Mouse (Mus musculus) bone marrow, adult 2 months (tissue): Measurements from ENCODE around the gene Cadps. TPM values are rescaled to one million over a fixed set of nuclear protein-coding genes. Genes with fewer than 3 reads are reported as not detected.

Experiments used
- H3K27ac ChIP-seq: fragments of 200-500 bp; 2 replicates; pipeline ENCODE4 v1.5.1; 2012; ENCODE audit warnings: low read depth, mild to moderate bottlenecking, control low read depth, inconsistent platforms, low read length; ENCODE audit not compliant: control insufficient read depth, poor library complexity, insufficient read depth
- H3K4me1 ChIP-seq: fragments of 200-500 bp; 2 replicates; pipeline ENCODE4 v1.6.1; 2011; ENCODE audit warnings: low read length; ENCODE audit not compliant: control insufficient read depth, insufficient read depth
- H3K4me3 ChIP-seq: fragments of 200-500 bp; replicated peaks from 2 replicates; pipeline ENCODE3; 2011; ENCODE audit warnings: mild to moderate bottlenecking, low read depth, low read length, control low read depth; ENCODE audit not compliant: control insufficient read depth
- CTCF ChIP-seq: fragments of 200-500 bp; IDR thresholded peaks from 2 replicates; pipeline ENCODE4 v1.5.1; 2011; ENCODE audit warnings: low read length, control low read depth; ENCODE audit not compliant: control insufficient read depth, insufficient read depth
- POLR2A ChIP-seq: fragments of 200-500 bp; IDR thresholded peaks from 2 replicates; pipeline ENCODE4 v1.6.1; 2011; ENCODE audit warnings: low read depth, mild to moderate bottlenecking, control low read depth, low read length, borderline replicate concordance; ENCODE audit not compliant: control insufficient read depth
- WGBS: fragments of 180-500 bp; shearing (Covaris S2); methylation state at CpG from one replicate; pipeline ENCODE4 v1.1.7; 2018; 5-methylcytosine and 5-hydroxymethylcytosine counted together
- polyA plus RNA-seq: library from polyadenylated mRNA; stranded (reverse); fragments of >200 nt; gene quantifications from 2 replicates; pipeline ENCODE4 v1.2.4, GENCODE M21; 2011; ENCODE audit warnings: low replicate concordance; ENCODE audit not compliant: missing spikeins, insufficient read depth, insufficient read length

Cadps gene
- polyA plus RNA-seq, 1 experiment, result not detected

DNA sequence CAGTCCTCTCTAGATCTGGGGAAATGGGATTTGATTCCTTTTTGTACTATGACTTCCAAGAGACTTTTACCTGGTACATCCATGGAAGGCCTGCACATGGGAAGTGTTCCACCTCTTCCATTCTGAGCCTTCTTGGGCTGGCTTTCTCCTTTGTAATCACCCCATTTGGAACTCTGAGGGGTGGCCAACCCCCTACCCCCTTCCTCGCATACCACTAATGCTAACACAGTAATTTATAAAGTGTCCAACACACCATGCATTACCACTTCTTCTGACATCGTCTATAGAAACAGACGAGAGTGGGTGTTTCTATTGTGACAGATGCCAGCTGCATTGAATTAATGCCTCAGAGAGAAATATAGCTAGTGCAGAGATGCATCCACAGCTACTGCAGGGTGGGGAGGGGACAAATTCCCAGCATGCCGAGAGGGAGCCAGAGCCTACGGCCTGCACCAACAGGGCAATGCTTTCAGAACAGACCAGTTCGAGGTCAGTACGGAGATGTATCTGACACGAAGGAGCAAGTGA is 367.8 kb downstream of the Cadps start:
- Histone ChIP-seq H3K4me1 (no peaks in the 10 kb centered on the region), H3K4me3 (no peak overlapping the region), H3K27ac (no peak overlapping the region)
- WGBS, result 85% methylated on average over 8 of the region's 8 CpGs
- TF ChIP-seq CTCF (no peak), POLR2A (no peak)

DNA sequence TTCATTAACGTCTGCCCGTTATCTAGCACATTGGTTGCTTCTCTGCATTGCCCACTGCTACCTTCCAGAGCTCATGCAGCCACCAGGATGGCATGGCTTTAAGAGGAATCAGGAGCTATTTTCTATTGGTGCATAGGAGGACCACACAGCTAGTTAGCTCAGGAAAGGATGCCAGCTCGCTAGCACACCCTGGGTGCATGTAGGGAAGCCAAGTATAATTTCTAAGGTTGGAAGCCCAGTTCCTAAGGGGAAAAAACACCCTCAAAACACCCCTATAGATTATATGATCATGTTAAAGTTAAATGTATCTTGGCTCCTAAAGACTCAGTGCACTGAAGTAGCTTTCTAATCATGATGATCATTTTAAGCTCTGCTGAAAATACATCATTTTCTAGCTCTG is 372.1 kb downstream of the Cadps start:
- Histone ChIP-seq H3K4me3 (no peak overlapping the region), H3K4me1 (no peaks in the 10 kb centered on the region), H3K27ac (no peak overlapping the region)
- 53% methylated on average over 3 of the region's 3 CpGs for WGBS
- TF ChIP-seq POLR2A (no peak), CTCF (no peak)

DNA sequence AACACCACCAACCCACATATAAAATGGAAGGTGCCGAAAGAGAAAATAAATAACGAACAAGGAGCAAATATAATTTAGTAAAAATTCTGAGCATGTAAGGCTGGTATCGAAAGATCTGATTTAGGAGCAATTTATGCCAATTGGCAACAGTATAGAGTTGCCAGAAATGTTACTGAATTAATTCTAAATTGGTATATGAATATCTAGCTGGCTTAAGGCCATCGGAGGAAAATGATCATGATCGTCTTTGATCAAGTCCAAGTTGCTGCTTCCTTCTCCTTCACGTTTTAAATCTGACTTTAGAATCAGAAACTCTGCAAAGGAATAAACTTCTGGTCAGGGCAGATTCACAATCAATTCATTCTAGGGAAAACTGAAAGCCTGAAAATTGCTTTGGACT is 374.0 kb downstream of the Cadps start:
- TF ChIP-seq POLR2A, result no peak
- no peak for TF ChIP-seq CTCF
- Histone ChIP-seq H3K4me3 (no peak overlapping the region), H3K4me1 (no peaks in the 10 kb centered on the region), H3K27ac (no peak overlapping the region)
- 86% methylated on average over 6 of the region's 6 CpGs for WGBS

DNA sequence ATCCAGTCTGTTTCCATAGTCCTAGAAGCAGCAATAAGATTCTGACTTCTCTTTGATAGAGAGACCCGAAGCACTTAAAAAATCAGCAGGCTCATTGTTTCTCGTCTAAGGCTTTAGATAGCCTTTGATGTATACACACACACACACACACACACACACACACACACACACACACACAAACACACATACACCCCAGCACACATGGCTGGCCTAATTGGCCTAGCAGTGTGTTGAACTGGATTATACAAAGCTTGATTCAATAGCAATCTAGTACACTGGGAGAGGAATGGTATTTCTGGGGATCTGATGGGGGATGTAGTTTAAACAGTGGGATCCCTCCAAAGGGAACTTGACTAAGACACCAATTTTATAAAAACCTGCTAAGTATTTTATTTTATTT is 381.9 kb downstream of the Cadps start:
- WGBS, result 71% methylated on average over 2 of the region's 2 CpGs
- TF ChIP-seq CTCF, result no peak
- no peak overlapping the region for H3K4me3 ChIP-seq
- H3K4me1 ChIP-seq, result no peaks in the 10 kb centered on the region
- H3K27ac ChIP-seq, result no peak overlapping the region

DNA sequence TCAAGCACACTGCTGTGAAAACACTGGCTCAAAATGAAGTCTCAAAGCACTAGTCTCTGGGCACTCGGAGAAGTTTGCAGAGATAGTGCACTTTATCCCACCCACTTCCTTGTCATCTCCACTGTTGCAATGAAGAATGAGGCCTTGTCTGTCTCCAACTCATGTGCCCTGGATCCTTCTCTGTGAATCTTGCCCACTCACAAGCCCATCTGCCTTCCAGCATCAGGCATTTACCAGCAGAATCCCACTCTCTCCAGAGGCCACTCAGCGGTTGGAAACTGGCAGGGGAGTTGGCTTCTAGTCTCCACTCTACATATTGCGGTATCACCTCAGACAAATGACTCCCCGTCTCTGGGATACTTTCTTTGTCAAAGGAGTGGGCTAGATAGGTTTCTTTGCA is 384.9 kb downstream of the Cadps start:
- WGBS, result 78% methylated on average over 4 of the region's 4 CpGs
- Histone ChIP-seq H3K4me1 (no peaks in the 10 kb centered on the region), H3K4me3 (no peak overlapping the region), H3K27ac (no peak overlapping the region)
- TF ChIP-seq POLR2A (no peak), CTCF (no peak)

DNA sequence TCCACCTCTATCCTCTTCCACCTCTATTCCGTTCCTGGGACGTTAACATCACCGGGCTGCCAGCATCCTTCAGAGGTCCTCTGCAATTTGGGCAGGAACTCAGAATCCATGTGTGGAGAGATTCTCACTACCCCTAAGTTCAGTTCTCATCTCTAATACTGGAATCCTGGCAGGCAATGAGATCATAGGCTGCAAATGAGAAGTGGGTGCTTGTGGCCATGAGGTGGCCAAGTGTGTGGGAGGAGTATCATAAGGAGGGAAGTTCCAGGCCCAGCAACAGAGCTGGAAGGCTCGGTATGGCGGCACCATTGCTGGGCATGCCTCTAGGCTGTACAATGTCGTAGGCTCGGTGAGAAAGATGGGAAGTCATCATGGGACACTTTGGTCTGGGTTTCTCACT is 385.5 kb downstream of the Cadps start:
- 78% methylated on average over 7 of the region's 7 CpGs for WGBS
- H3K4me1 ChIP-seq, result no peaks in the 10 kb centered on the region
- TF ChIP-seq CTCF (no peak), POLR2A (no peak)
- no peak overlapping the region for H3K27ac ChIP-seq
- H3K4me3 ChIP-seq, result no peak overlapping the region

DNA sequence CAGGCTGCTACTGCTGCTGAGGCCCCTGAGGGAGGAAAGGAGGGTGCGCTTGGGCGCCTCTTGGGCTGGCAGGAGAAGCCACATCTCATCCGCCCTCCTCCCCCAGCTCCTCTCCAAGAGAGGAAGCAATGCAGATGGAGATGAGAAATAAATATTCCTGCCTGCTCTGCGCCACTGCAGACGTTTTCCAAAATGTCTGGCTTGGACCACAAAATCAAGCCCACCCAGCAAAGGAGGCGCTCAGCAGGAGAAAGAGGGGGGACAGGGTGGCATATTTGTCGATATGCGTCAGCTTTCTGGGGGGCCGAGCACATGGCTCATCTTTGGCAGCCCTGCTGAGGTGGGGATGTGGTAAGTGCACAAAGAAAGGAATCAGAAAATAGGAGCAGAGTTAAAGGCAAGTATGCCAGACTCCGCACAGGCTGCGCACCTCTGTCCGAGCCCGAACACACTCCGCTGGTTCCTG is 385.9 kb downstream of the Cadps start:
- Histone ChIP-seq H3K4me1 (no peaks in the 10 kb centered on the region), H3K27ac (no peak overlapping the region), H3K4me3 (no peak overlapping the region)
- TF ChIP-seq POLR2A (no peak), CTCF (no peak)
- 68% methylated on average over 14 of the region's 14 CpGs for WGBS

DNA sequence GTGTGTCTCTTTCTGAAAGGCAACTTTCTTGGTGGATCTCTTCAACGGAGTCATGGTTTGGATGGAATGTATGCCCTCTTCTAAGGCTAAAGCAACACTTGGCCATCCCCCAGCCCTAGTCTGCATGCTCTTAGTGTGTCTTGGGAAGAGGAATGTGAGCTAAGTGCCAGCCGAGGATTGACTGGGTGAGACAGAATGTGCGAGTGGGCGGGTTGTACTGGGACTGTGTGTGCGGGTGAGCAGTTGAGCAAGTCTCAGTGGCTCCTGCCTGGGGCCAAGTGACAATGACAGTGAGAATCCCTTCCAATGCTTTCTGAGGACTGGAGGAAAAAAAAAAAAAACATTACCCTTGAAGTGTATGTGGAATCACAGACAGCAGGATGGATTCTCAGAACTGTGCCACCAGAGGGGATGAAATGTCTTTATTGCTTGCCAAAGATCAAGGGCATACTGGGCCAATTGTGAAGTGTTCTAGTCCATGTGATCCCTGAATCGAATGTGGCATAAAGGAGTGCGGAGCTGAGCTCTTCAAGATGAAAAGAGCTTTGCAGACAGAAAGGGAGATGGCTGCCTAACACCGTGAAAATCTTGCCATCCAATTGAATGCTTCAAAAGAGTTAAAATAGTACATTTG is 394.7 kb downstream of the Cadps start:
- TF ChIP-seq CTCF (no peak), POLR2A (no peak)
- Histone ChIP-seq H3K4me3 (no peak overlapping the region), H3K4me1 (no peaks in the 10 kb centered on the region), H3K27ac (no peak overlapping the region)
- WGBS, result 76% methylated on average over 8 of the region's 8 CpGs

DNA sequence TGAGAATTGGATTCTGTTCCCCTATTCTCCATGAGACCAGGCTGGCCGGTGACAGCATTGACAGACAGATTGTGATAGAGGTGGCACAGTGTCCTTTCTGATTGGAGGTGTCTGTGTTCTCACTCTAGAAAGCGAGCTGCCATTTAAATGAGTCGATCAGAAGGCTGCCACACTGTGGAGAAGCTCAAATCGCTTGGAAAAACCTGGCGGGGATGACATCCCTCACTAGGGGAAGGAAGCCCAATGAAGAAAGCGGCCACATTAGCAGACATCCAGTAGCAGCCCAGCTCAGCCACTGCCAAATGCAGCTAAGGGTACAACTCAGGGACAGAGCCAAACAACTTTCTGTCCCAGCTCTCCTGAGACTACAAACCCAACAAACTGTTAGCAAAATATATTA is 397.6 kb downstream of the Cadps start:
- TF ChIP-seq POLR2A (no peak), CTCF (no peak)

More for the DNA sequence above, 397.6 kb downstream of the Cadps start:
- Histone ChIP-seq H3K4me1 (no peaks in the 10 kb centered on the region), H3K4me3 (no peak overlapping the region), H3K27ac (no peak overlapping the region)
- WGBS, result 62% methylated on average over 6 of the region's 6 CpGs
